Mouse (Mus musculus) urinary bladder, postnatal 0 days (tissue): Measurements from ENCODE around the gene Spata18. TPM values are rescaled to one million over a fixed set of nuclear protein-coding genes. Genes with fewer than 3 reads are reported as not detected.

Experiments
- polyA plus RNA-seq: library from polyadenylated mRNA; unstranded; fragments of >200 nt; fragmentation: Nextera tagmentation; extraction: Ambion mirVana; gene quantifications from 2 replicates; pipeline ENCODE4 v1.2.1, GENCODE M21; 2015

The Spata18 gene
- 0.10 TPM in 1 of 2 replicates, not detected in the other for polyA plus RNA-seq

GRCm38 (mm10) chr5:73651061-73651854, at the start of gene Spata18:
Spata18 (plus strand) TSS chr5:73651379.

DNA sequence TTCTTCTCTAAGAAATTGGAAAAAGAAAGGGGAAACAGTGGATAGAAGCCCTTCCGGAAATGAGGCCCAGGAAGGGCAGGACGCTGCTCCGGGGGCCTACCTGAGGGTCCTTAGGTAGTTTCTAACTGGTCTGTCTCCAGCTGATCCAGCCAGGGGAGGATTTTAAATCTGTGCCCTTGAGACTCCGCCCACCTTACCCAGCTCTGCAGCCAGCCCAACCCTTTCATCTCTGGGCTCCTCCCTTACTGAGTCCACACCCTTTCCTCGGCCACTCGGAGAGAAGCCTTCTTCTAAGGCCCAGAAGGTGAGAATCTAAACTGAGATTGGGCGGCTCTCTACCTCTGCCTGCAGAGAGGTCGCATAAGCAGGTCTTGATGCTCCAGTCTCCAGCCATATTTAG, 18.9 kb upstream of the Spata18 start, which contains the start of gene Lrrc66:
Gene Lrrc66, minus strand, starts transcription at position 236 of the 400 bp plus-strand sequence.

DNA sequence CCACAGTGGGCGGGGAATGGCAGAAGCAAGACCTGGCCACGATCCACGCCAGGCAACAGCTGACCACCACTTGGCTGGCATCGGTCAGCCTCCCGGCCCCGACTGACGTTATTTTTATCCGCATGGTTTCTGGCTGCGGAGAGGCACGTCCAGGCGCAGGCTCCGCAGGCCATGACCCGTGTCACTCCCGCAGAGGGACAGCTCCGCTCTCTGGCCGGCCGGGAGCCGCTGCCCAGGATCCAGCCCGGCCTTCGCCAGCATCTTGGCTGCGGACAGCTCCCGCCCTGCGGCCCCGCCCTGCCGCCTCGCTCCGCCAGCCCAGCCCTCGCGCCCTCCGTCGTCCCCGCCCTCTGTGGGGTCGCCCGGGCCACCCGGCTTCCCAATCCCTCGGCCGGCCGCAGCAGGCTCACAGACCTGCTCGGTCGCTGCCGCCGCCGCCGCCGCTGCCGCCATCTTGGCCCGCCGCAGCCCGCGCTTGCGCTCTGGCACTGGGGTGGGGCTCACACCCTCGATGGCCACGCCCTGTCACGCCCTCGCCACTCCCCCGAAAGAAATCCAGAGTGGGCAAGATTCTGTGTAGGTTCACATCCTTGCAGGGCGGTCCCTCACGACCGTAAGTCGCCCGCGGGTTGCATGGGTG, 3.8 kb upstream of the Spata18 start, which contains the start of gene Sgcb:
Gene Sgcb, minus strand, starts transcription at position 530 of the 640 bp plus-strand sequence.

Other genes with a start within 250 kb of the Spata18 start
- 0.23 and 0.28 TPM in 2 replicates for gene Cwh43, start 245.3 kb upstream of the Spata18 start, polyA plus RNA-seq
- 9.6 and 13.3 TPM in 2 replicates for gene Dcun1d4, start 170.4 kb upstream of the Spata18 start, polyA plus RNA-seq
- 0.05 and 0.37 TPM in 2 replicates for gene Lrrc66, start 18.9 kb upstream of the Spata18 start, polyA plus RNA-seq
- gene Sgcb, start 3.6 kb upstream of the Spata18 start, polyA plus RNA-seq, result 22.3 and 25.2 TPM in 2 replicates